Mouse (Mus musculus) stomach, embryonic 14.5 days (tissue): ENCODE results near the gene Anapc2. TPM values are rescaled to one million over a fixed set of nuclear protein-coding genes. Genes with fewer than 3 reads are reported as not detected.

Source experiments
- ATAC-seq: fragments of 200-750 bp; cut with Nextera tagmentation; 2 replicates; pipeline ENCODE4 v1.8.0; 2017; ENCODE audit warnings: low read depth, moderate TSS enrichment; ENCODE audit not compliant: insufficient number of reproducible peaks, insufficient read depth, low FRiP score
- H3K27ac ChIP-seq: fragments of 300-500 bp; sonication (generic); 2 replicates; pipeline ENCODE4 v1.5.1; 2014; ENCODE audit warnings: mild to moderate bottlenecking, low read length, moderate library complexity, mixed read lengths
- H3K27me3 ChIP-seq: fragments of 300-500 bp; sonication (generic); 2 replicates; pipeline ENCODE4 v1.6.1; 2014; ENCODE audit warnings: low read length, control low read depth, mixed read lengths; ENCODE audit not compliant: control insufficient read depth, insufficient read depth
- H3K36me3 ChIP-seq: fragments of 300-500 bp; sonication (generic); 2 replicates; pipeline ENCODE4 v1.6.1; 2014; ENCODE audit warnings: mild to moderate bottlenecking, control low read depth, low read length, moderate library complexity, mixed read lengths; ENCODE audit not compliant: control insufficient read depth, insufficient read depth
- H3K4me1 ChIP-seq: fragments of 300-500 bp; sonication (generic); 2 replicates; pipeline ENCODE4 v1.6.1; 2014; ENCODE audit warnings: low read length, control low read depth, mixed read lengths; ENCODE audit not compliant: control insufficient read depth, insufficient read depth
- H3K4me2 ChIP-seq: fragments of 300-500 bp; sonication (generic); replicated peaks from 2 replicates; pipeline ENCODE4 v1.6.1; 2014; ENCODE audit warnings: low read depth, low read length, control low read depth
- H3K4me3 ChIP-seq: fragments of 300-500 bp; sonication (generic); 2 replicates; pipeline ENCODE4 v1.5.1; 2014; ENCODE audit warnings: low read depth, low read length, control low read depth
- H3K9ac ChIP-seq: fragments of 300-500 bp; sonication (generic); replicated peaks from 2 replicates; pipeline ENCODE4 v1.6.1; 2014; ENCODE audit warnings: low read depth, mild to moderate bottlenecking, control low read depth, low read length, moderate library complexity, mixed read lengths
- H3K9me3 ChIP-seq: fragments of 300-500 bp; sonication (generic); 2 replicates; pipeline ENCODE4 v1.6.1; 2016; ENCODE audit warnings: low read depth, low read length, control low read depth; ENCODE audit not compliant: control insufficient read depth
- WGBS: fragments of 180-500 bp; shearing (Covaris S2); extraction: QIAGEN DNeasy Blood & Tissue Kit; methylation state at CpG from one replicate; pipeline ENCODE4 v1.1.7; 2014; 5-methylcytosine and 5-hydroxymethylcytosine counted together
- polyA plus RNA-seq: library from polyadenylated mRNA; unstranded; fragments of >200 nt; fragmentation: Nextera tagmentation; extraction: Ambion mirVana; gene quantifications from 2 replicates; pipeline ENCODE4 v1.2.1, GENCODE M21; 2014

The Anapc2 gene
- 108 and 116 TPM in 2 replicates for polyA plus RNA-seq

DNA sequence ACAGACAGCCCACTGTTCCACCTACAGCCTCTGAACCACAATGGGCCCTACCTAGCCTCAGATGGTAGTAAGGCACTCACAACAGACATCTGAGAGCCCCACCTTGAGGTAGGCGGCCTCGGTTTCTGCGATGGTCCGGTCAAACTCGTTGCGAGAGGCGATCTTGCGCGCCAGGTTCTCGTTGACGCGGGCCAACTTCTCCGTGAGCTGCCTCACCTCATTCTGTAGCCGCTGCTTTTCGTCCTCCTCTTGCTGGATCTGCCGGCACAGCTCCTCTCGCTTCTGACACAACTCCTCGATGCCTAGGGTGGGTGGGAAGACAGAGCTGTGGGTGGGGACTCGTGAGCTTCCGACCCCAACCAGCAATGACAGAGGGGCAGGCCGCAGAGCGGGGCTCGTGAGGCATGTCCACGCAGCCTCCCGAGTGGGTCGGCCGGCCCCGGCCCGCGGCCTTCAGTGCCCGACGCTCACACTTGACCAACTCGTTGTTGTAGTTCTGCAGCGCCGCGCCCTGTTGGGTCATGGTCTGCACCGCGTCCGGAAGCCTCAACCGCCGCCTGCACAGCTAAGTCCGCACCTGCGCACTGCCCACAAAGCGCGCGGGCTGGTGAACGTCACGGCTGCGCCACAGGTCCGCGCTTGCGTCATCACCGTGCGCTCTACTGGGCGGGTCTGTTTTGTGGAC is at the start of gene Anapc2, which contains the start of gene Ssna1:
Gene Anapc2, plus strand, starts transcription at position 652 of the 685 bp plus-strand sequence.
Gene Ssna1, minus strand, starts transcription at position 612 of the 685 bp plus-strand sequence.
- Histone ChIP-seq H3K4me2 (peak within 1 kb of the TSS; percentile 95), H3K36me3 (peaks cover 44% of the 10 kb centered on the region), H3K27me3 (no peaks in the 10 kb centered on the region), H3K9ac (peak within 1 kb of the TSS; percentile 82), H3K4me1 (peaks cover 16% of the 10 kb centered on the region; the same call in 1 of the 2 replicates), H3K9me3 (no peaks in the 10 kb centered on the region), H3K4me3 (peak within 1 kb of the TSS; percentile 75), H3K27ac (peak within 1 kb of the TSS; percentile 82)
- peak; percentile 96 for ATAC-seq
- WGBS: 1% methylated on average over 52 of the region's 55 CpGs

DNA sequence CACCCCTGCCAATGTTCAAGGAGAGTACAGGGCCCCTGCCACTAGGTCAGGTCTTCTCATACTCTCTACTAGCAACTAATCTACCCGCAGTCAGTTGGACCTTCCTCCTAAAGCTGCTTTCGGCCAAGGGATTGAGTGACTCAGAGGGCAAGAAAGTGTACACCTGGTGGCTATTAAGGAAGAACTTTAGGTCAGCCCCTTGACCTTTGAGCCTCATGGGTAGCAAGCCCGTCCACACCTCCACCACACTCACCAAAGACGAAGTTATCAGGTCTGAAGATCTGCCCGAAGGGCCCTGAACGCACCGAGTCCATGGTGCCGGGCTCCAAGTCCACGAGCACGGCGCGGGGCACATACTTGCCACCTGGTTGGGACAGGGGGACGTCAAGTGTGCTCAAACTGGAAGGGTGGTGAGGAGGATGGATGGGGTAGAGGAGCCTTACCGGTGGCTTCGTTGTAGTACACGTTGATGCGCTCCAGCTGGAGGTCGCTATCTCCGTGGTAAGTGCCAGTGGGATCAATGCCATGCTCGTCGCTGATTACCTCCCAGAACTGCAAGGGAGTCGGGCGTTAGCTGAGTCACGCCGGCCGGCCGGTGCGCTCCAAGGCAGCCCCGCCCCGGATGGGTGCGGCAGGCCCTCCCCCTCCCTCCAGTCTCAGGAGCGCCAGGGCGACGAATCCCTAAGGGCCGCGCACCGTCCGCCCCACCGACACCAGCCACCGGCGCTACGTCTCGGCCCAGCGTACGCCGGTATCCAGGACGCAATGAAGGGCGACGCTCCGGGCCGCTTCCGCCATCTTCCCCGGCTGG is 48.4 kb upstream of the Anapc2 start:
- H3K9me3 ChIP-seq: no peaks in the 10 kb centered on the region
- WGBS: 1% methylated on average over 53 of the region's 53 CpGs
- no peaks in the 10 kb centered on the region for H3K27me3 ChIP-seq
- H3K4me3 ChIP-seq: peak overlapping the region; percentile 89
- peaks cover 6% of the 10 kb centered on the region for H3K36me3 ChIP-seq
- peaks cover 8% of the 10 kb centered on the region; the same call in 1 of the 2 replicates for H3K4me1 ChIP-seq
- ATAC-seq: peak; percentile 57
- H3K4me2 ChIP-seq: peak overlapping the region; percentile 89
- H3K27ac ChIP-seq: peak overlapping the region; percentile 96
- peak overlapping the region; percentile 82 for H3K9ac ChIP-seq

DNA sequence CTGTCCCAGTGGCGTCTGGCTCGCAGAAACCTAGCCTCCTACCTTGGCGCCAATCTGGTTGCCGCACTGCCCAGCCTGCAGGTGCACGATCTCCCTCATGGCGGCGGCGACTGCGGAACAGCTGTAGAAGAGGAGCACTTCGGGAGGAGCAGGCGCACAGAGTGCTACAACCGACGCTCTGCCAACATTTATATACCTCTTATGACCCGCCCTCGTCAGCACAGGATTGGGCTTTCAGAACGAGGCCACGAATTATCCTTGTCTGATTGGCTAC is 47.8 kb upstream of the Anapc2 start, which contains the start of gene Tubb4b:
Gene Tubb4b, minus strand, starts transcription at position 211 of the 274 bp plus-strand sequence.
- no peaks in the 10 kb centered on the region for H3K27me3 ChIP-seq
- H3K27ac ChIP-seq: peak within 1 kb of the TSS; percentile 97
- H3K4me1 ChIP-seq: peaks cover 8% of the 10 kb centered on the region; the same call in 1 of the 2 replicates
- 0% methylated on average over 17 of the region's 17 CpGs for WGBS
- H3K4me2 ChIP-seq: peak within 1 kb of the TSS; percentile 89
- H3K36me3 ChIP-seq: peaks cover 6% of the 10 kb centered on the region
- ATAC-seq: no peak
- no peaks in the 10 kb centered on the region for H3K9me3 ChIP-seq
- H3K9ac ChIP-seq: peak within 1 kb of the TSS; percentile 82
- peak within 1 kb of the TSS; percentile 89 for H3K4me3 ChIP-seq

DNA sequence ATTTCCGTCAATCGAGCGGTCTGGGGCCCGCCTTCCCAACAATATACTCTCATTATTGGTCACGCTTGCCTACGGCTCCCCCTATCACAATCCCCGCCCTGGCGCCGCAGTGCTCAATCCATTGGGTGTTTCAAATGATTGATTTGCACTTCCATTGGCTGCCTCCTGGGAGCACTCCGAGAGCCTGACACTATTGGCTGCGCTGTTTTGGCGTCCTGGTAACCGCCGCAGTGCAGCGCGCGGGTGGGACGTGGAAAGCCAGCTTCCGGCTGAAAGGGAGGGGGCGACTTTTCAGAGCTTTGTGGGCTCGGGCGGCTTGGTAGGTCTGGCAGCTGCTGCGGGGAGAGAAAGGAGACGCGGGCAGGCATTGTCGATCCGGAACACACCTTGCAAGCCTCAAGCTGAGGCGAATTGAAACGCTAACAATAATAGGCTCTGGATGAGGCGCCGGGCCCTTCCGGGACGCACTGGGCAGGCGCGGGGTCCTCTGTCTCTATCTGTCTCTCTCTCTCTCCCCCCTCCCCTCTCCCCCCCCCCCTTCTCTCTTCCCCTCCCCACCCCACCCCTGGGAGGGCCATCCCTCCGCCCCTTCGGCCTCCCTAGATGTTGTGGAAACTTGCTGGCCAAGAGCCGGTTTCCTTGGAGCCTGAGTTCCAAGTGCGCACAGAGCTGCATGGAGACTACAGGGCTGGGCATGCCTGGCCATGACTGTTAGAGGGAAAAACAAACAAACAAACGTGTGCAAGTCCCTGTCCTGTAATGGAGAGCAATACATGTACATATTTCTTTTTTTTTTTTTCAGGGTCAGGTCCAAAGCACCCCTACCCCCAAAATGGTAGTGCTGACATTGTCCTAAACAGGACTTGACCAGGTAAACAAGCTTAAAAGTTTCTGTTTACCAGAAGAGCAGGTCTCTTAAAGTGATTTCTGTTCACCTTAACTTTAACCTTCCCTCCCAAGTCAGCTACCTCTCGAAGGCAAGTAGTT is 47.2 kb upstream of the Anapc2 start:
- Histone ChIP-seq H3K9ac (peak overlapping the region; percentile 36; the same call in 1 of the 2 replicates), H3K36me3 (peaks cover 6% of the 10 kb centered on the region), H3K9me3 (no peaks in the 10 kb centered on the region), H3K4me1 (peaks cover 8% of the 10 kb centered on the region; the same call in 1 of the 2 replicates), H3K4me3 (peak overlapping the region; percentile 89), H3K27me3 (no peaks in the 10 kb centered on the region), H3K27ac (peak overlapping the region; percentile 97), H3K4me2 (peak overlapping the region; percentile 56)
- peak; percentile 95 for ATAC-seq
- WGBS: 2% methylated on average over 41 of the region's 41 CpGs

DNA sequence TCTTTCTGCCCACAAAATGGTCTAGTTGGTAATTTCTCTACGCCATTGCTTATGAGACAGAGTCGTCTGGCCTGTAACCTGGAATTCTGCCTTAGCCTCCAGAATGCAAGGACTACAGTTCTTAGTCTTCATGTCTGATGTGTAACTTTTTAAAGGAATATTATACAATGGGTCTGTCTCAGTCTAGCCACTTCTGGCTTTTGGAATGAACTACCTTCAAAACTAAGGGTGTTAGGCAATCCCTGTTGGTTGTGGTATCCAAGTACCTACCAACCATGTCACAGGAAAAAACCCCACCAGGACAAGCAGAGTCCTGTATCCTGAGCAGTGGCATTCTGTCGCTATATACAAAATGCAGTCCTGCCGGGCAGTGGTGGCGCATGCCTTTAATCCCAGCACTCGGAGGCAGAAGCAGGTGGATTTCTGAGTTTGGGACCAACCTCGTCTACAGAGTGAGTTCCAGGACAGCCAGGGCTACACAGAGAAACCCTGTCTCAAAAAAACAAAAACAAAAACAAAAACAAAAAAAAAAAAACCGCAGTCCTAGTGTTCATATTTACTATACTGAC is 46.4 kb upstream of the Anapc2 start:
- Histone ChIP-seq H3K36me3 (peaks cover 6% of the 10 kb centered on the region), H3K4me1 (peaks cover 8% of the 10 kb centered on the region; the same call in 1 of the 2 replicates), H3K4me3 (peak overlapping the region; percentile 40; the same call in 1 of the 2 replicates), H3K9me3 (no peaks in the 10 kb centered on the region), H3K27me3 (no peaks in the 10 kb centered on the region), H3K9ac (no peak overlapping the region), H3K4me2 (peak overlapping the region; percentile 56), H3K27ac (peak overlapping the region; percentile 97)
- 72% methylated on average over 8 of the region's 8 CpGs for WGBS
- no peak for ATAC-seq

DNA sequence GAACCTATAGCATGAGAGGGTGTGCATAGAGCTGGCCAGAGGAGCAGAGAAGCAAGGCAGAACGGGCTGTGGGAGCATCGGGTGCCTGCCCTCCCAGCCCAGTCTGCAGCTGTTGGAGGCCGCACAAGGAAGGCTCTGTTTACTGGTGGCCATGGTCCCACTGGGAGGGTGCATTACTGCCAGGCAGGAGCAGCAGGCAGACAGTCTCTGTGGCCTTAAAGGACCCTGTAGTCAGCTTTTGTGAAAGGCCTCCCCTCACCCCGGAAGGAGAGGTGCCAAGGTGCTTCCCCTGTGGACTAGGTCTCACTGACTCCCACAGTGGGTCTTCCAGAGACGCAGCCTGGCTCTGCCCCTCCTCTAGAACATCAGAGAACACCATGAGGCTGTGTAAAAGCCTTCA is 45.4 kb upstream of the Anapc2 start:
- no peaks in the 10 kb centered on the region for H3K27me3 ChIP-seq
- no peak overlapping the region for H3K4me3 ChIP-seq
- peaks cover 8% of the 10 kb centered on the region; the same call in 1 of the 2 replicates for H3K4me1 ChIP-seq
- 0 out of 2 replicates have a peak overlapping the region, but pooled peaks have one; percentile 3 for H3K27ac ChIP-seq
- H3K4me2 ChIP-seq: no peak overlapping the region
- no peaks in the 10 kb centered on the region for H3K9me3 ChIP-seq
- 87% methylated on average over 5 of the region's 5 CpGs for WGBS
- peaks cover 1% of the 10 kb centered on the region; the same call in 1 of the 2 replicates for H3K36me3 ChIP-seq
- H3K9ac ChIP-seq: no peak overlapping the region
- no peak for ATAC-seq

DNA sequence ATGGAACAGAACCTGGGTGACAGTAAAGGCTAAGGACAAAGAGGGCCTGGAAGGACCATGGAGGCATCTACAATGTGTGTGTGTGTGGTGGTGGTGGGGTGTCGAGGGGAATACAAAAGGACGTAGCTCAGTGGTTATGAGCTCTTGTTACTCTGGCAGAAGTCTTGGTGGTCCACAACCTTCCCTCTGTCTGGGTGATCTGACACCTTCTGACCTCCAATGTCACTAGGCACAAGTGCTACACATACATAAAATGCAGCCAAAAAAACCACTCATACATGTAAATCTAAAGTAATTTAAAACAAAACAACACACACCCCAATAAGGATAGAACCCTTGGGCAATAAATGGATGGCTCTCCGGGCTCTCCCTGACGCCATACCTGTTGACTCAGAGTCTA is 44.9 kb upstream of the Anapc2 start:
- Histone ChIP-seq H3K9ac (no peak overlapping the region), H3K36me3 (no peaks in the 10 kb centered on the region), H3K9me3 (no peaks in the 10 kb centered on the region), H3K4me2 (no peak overlapping the region), H3K27me3 (no peaks in the 10 kb centered on the region), H3K4me1 (peaks cover 8% of the 10 kb centered on the region; the same call in 1 of the 2 replicates), H3K4me3 (no peak overlapping the region), H3K27ac (no peak overlapping the region)
- WGBS: 96% methylated on average over 4 of the region's 4 CpGs
- ATAC-seq: no peak
